ENCODE assay signal across 27 mouse cellular contexts in the genomic region with DNA sequence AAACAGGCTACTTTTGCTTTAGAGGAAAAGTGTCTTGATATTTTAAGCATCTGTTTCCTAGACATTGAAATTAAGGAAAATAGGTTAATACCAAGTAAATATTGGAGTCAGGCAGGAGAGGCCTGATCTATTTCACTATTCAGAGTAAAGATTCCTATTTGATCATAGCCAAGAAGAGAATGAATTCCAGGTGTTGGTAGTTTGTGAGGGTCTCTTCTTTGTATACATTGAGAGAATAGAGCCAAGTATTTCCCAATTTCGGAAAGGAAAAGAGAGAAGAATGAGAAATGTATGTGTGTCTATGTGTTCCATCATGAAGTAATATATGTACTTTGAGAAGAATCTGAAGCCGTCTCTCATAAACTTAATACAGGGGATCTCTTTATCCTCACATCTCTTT.
"Had no signal": no experiment of that assay in that cellular context is flagged by ENCODE, and none has a peak within 500 bp of the region (broad histone marks: within the 10 kb centered on the region; RNA-seq: fewer than 3 reads in every experiment).

No protein-coding gene starts in this region.

- H3K9ac ChIP-seq: embryonic facial prominence, embryonic 12.5 days; embryonic facial prominence, embryonic 13.5 days; embryonic facial prominence, embryonic 15.5 days; forebrain, embryonic 12.5 days; forebrain, embryonic 13.5 days; forebrain, embryonic 15.5 days; forebrain, postnatal 0 days had no signal

- H3K4me1 ChIP-seq: embryonic facial prominence, embryonic 15.5 days; forebrain, embryonic 10.5 days; forebrain, embryonic 12.5 days; forebrain, embryonic 13.5 days; forebrain, embryonic 15.5 days had no signal

- DNase-seq: cerebellum, adult 2 months; cerebellum, adult 8-10 months; cerebellum, adult 9-10 months; cerebellum, adult 9-11 months; cerebellum, postnatal 10 days; cerebellum, postnatal 14 days; cerebellum, postnatal 25 days; cerebellum, postnatal 36 days; embryo, embryonic 11 days; forebrain, postnatal 0 days; gastrocnemius, adult 2 months; gastrocnemius, postnatal 10 days; gastrocnemius, postnatal 14 days; gastrocnemius, postnatal 25 days; gastrocnemius, postnatal 36 days; heart, adult 11 months; heart, adult 2 months had no signal

- H3K4me2 ChIP-seq: embryonic facial prominence, embryonic 12.5 days; embryonic facial prominence, embryonic 13.5 days; embryonic facial prominence, embryonic 15.5 days; forebrain, embryonic 12.5 days; forebrain, embryonic 13.5 days; forebrain, embryonic 15.5 days had no signal

- H3K9me3 ChIP-seq: embryonic facial prominence, embryonic 12.5 days; embryonic facial prominence, embryonic 13.5 days; embryonic facial prominence, embryonic 15.5 days; forebrain, embryonic 10.5 days; forebrain, embryonic 12.5 days; forebrain, embryonic 13.5 days; forebrain, embryonic 15.5 days had no signal

- H3K27me3 ChIP-seq: embryonic facial prominence, embryonic 12.5 days; embryonic facial prominence, embryonic 13.5 days; embryonic facial prominence, embryonic 15.5 days; forebrain, embryonic 12.5 days; forebrain, embryonic 13.5 days; forebrain, embryonic 15.5 days had no signal

- ATAC-seq: forebrain, embryonic 13.5 days; forebrain, embryonic 14.5 days; forebrain, embryonic 15.5 days; forebrain, embryonic 16.5 days; forebrain, postnatal 0 days had no signal

- H3K36me3 ChIP-seq: embryonic facial prominence, embryonic 12.5 days; embryonic facial prominence, embryonic 13.5 days; embryonic facial prominence, embryonic 15.5 days; forebrain, embryonic 10.5 days; forebrain, embryonic 12.5 days; forebrain, embryonic 15.5 days had no signal

- H3K4me3 ChIP-seq: embryonic facial prominence, embryonic 12.5 days; embryonic facial prominence, embryonic 13.5 days; embryonic facial prominence, embryonic 15.5 days; erythroblast, embryonic 14.5 days; forebrain, embryonic 10.5 days; forebrain, embryonic 12.5 days; forebrain, embryonic 13.5 days; forebrain, embryonic 15.5 days; gastrocnemius, adult 2 months; heart, adult 2 months had no signal

- H3K27ac ChIP-seq: embryonic facial prominence, embryonic 12.5 days; embryonic facial prominence, embryonic 13.5 days; embryonic facial prominence, embryonic 15.5 days; forebrain, embryonic 10.5 days; forebrain, embryonic 12.5 days; forebrain, embryonic 13.5 days; forebrain, embryonic 15.5 days; gastrocnemius, adult 2 months; heart, adult 2 months had no signal
